Mouse (Mus musculus): ENCODE measurements at regions not wholly inside any gene's neighbourhood (a gene's known extent, or its start where the extent isn't known, plus 50 kb on each side); places are given as distances from the start of the nearest gene placed in this dataset.

GRCm38 (mm10) chr13:110895349-110895748 lies 359.5 kb upstream of the Actbl2 start:
- no peak for DNase-seq (ENCODE audit: low spot score in 2 of 2)

- no peak for DNase-seq (ENCODE audit: low spot score in 2 of 2)
These were observed 358.9 kb upstream of the Actbl2 start for GRCm38 (mm10) chr13:110895900-110896299.

GRCm38 (mm10) chr13:110897621-110898020 lies 357.2 kb upstream of the Actbl2 start:
- DNase-seq (ENCODE audit: low spot score in 2 of 2), result no peak

- peak; percentile 92 for DNase-seq (ENCODE audit: low spot score in 2 of 2)
These were observed 351.7 kb upstream of the Actbl2 start for GRCm38 (mm10) chr13:110902994-110903644.

GRCm38 (mm10) chr13:110907319-110907955 lies 347.4 kb upstream of the Actbl2 start:
- DNase-seq (ENCODE audit: low spot score in 2 of 2), result peak; percentile 55 to 77

- no peak for DNase-seq (ENCODE audit: low spot score in 2 of 2)
These were observed 342.9 kb upstream of the Actbl2 start for GRCm38 (mm10) chr13:110911866-110912265.

- DNase-seq (ENCODE audit: low spot score in 2 of 2), result no peak
These were observed 341.6 kb upstream of the Actbl2 start for GRCm38 (mm10) chr13:110913177-110913576.

- no peak for DNase-seq (ENCODE audit: low spot score in 2 of 2)
These were observed 341.1 kb upstream of the Actbl2 start for GRCm38 (mm10) chr13:110913687-110914086.

- DNase-seq (ENCODE audit: low spot score in 2 of 2), result no peak
These were observed 339.7 kb upstream of the Actbl2 start for GRCm38 (mm10) chr13:110915161-110915560.

GRCm38 (mm10) chr13:110923936-110924335 lies 330.9 kb upstream of the Actbl2 start:
- DNase-seq (ENCODE audit: low spot score in 2 of 2), result no peak

- DNase-seq (ENCODE audit: low spot score in 2 of 2), result no peak
These were observed 329.9 kb upstream of the Actbl2 start for GRCm38 (mm10) chr13:110924897-110925296.

GRCm38 (mm10) chr13:110928143-110928542 lies 326.7 kb upstream of the Actbl2 start:
- DNase-seq (ENCODE audit: low spot score in 2 of 2), result no peak

- DNase-seq (ENCODE audit: low spot score in 2 of 2), result no peak
These were observed 325.9 kb upstream of the Actbl2 start for GRCm38 (mm10) chr13:110928894-110929293.

GRCm38 (mm10) chr13:110929579-110929978 lies 325.2 kb upstream of the Actbl2 start:
- DNase-seq (ENCODE audit: low spot score in 2 of 2), result peak; percentile 30 to 33

- peak; percentile 23 to 33 for DNase-seq (ENCODE audit: low spot score in 2 of 2)
These were observed 313.2 kb upstream of the Actbl2 start for GRCm38 (mm10) chr13:110941587-110941986.

- DNase-seq (ENCODE audit: low spot score in 2 of 2), result no peak
These were observed 311.7 kb upstream of the Actbl2 start for GRCm38 (mm10) chr13:110942986-110943644.

- DNase-seq (ENCODE audit: low spot score in 2 of 2), result no peak
These were observed 310.8 kb upstream of the Actbl2 start for GRCm38 (mm10) chr13:110944061-110944460.

- no peak for DNase-seq (ENCODE audit: low spot score in 2 of 2)
These were observed 310.1 kb upstream of the Actbl2 start for GRCm38 (mm10) chr13:110944683-110945082.

- DNase-seq (ENCODE audit: low spot score in 2 of 2), result no peak
These were observed 294.6 kb upstream of the Actbl2 start for GRCm38 (mm10) chr13:110960212-110960611.

GRCm38 (mm10) chr13:110967109-110967508 lies 287.7 kb upstream of the Actbl2 start:
- peak; percentile 40 to 63 for DNase-seq (ENCODE audit: low spot score in 2 of 2)

GRCm38 (mm10) chr13:110967626-110968506 lies 286.9 kb upstream of the Actbl2 start:
- peak; percentile 69 to 82 for DNase-seq (ENCODE audit: low spot score in 2 of 2)

GRCm38 (mm10) chr13:110968507-110968905 lies 286.3 kb upstream of the Actbl2 start:
- DNase-seq (ENCODE audit: low spot score in 2 of 2), result peak; percentile 37 to 43
